Mouse (Mus musculus) erythroblast, embryonic 14.5 days (primary cell): ENCODE data around the gene Tspan11. TPM values are rescaled to one million over a fixed set of nuclear protein-coding genes. Genes with fewer than 3 reads are reported as not detected.

Source experiments
- H3K27me3 ChIP-seq: 2 replicates; pipeline ENCODE4 v1.6.1; 2012; ENCODE audit warnings: inconsistent platforms; ENCODE audit not compliant: control insufficient read depth
- H3K36me3 ChIP-seq: 2 replicates; pipeline ENCODE4 v1.6.1; 2012; ENCODE audit warnings: mild to moderate bottlenecking, inconsistent platforms; ENCODE audit not compliant: control insufficient read depth
- H3K4me1 ChIP-seq: 2 replicates; pipeline ENCODE4 v1.6.1; 2012; ENCODE audit warnings: inconsistent platforms; ENCODE audit not compliant: control insufficient read depth
- H3K4me3 ChIP-seq: replicated peaks from 2 replicates; pipeline ENCODE3; 2012; ENCODE audit warnings: moderate library complexity, mild to moderate bottlenecking, inconsistent platforms
- H3K9me3 ChIP-seq: 2 replicates; pipeline ENCODE4 v1.6.1; 2012; ENCODE audit warnings: low read length, inconsistent platforms, mixed read lengths; ENCODE audit not compliant: control insufficient read depth
- GATA1 ChIP-seq: IDR thresholded peaks from 2 replicates; pipeline ENCODE4 v1.6.1; 2012; ENCODE audit warnings: low read length, inconsistent platforms, mixed read lengths
- TAL1 ChIP-seq: IDR thresholded peaks from 3 replicates; pipeline ENCODE4 v1.6.1; 2012; ENCODE audit warnings: low read length, inconsistent platforms, mixed read lengths
- polyA plus RNA-seq: library from polyadenylated mRNA; stranded (reverse); fragments of >175 nt; gene quantifications from 2 replicates; pipeline ENCODE4 v1.2.3, GENCODE M21; 2012

Tspan11 gene
- polyA plus RNA-seq, 1 experiment = not detected

- no peaks in the 10 kb centered on the region for H3K27me3 ChIP-seq
- H3K36me3 ChIP-seq = no peaks in the 10 kb centered on the region
- no peaks in the 10 kb centered on the region for H3K4me1 ChIP-seq
- H3K4me3 ChIP-seq = no peak overlapping the region
- peaks cover 13% of the 10 kb centered on the region for H3K9me3 ChIP-seq
- TF ChIP-seq GATA1 (no peak), TAL1 (no peak)
Measured at GRCm38 (mm10) chr6:127871436-127871835, 16.0 kb upstream of the Tspan11 start.

GRCm38 (mm10) chr6:127872581-127872980 lies 14.8 kb upstream of the Tspan11 start:
- TF ChIP-seq GATA1 (no peak), TAL1 (no peak)
- no peaks in the 10 kb centered on the region for H3K36me3 ChIP-seq
- H3K4me3 ChIP-seq = no peak overlapping the region
- H3K4me1 ChIP-seq = no peaks in the 10 kb centered on the region
- peaks cover 13% of the 10 kb centered on the region for H3K9me3 ChIP-seq
- no peaks in the 10 kb centered on the region for H3K27me3 ChIP-seq

GRCm38 (mm10) chr6:127875883-127876282 lies 11.5 kb upstream of the Tspan11 start:
- H3K36me3 ChIP-seq = no peaks in the 10 kb centered on the region
- H3K27me3 ChIP-seq = no peaks in the 10 kb centered on the region
- H3K4me3 ChIP-seq = no peak overlapping the region
- no peaks in the 10 kb centered on the region for H3K4me1 ChIP-seq
- TF ChIP-seq TAL1 (no peak), GATA1 (no peak)
- peaks cover 23% of the 10 kb centered on the region for H3K9me3 ChIP-seq

- Histone ChIP-seq H3K36me3 (no peaks in the 10 kb centered on the region), H3K4me1 (no peaks in the 10 kb centered on the region), H3K4me3 (no peak overlapping the region), H3K9me3 (peaks cover 19% of the 10 kb centered on the region), H3K27me3 (no peaks in the 10 kb centered on the region)
- no peak for TF ChIP-seq GATA1
- no peak for TF ChIP-seq TAL1
Measured at GRCm38 (mm10) chr6:127876436-127876835, 11.0 kb upstream of the Tspan11 start.

GRCm38 (mm10) chr6:127877026-127877425 lies 10.4 kb upstream of the Tspan11 start:
- H3K4me1 ChIP-seq = no peaks in the 10 kb centered on the region
- H3K27me3 ChIP-seq = no peaks in the 10 kb centered on the region
- H3K36me3 ChIP-seq = no peaks in the 10 kb centered on the region
- H3K9me3 ChIP-seq = peaks cover 15% of the 10 kb centered on the region
- TF ChIP-seq GATA1 = no peak
- TF ChIP-seq TAL1 = no peak
- H3K4me3 ChIP-seq = no peak overlapping the region

GRCm38 (mm10) chr6:127879472-127879871 lies 7.9 kb upstream of the Tspan11 start:
- Histone ChIP-seq H3K9me3 (peaks cover 11% of the 10 kb centered on the region), H3K4me1 (no peaks in the 10 kb centered on the region), H3K4me3 (no peak overlapping the region), H3K36me3 (no peaks in the 10 kb centered on the region), H3K27me3 (no peaks in the 10 kb centered on the region)
- TF ChIP-seq GATA1 = no peak
- TF ChIP-seq TAL1 = no peak

GRCm38 (mm10) chr6:127886916-127887315 lies 473 bp upstream of the Tspan11 start:
- H3K4me1 ChIP-seq = no peaks in the 10 kb centered on the region
- TF ChIP-seq GATA1 (no peak), TAL1 (no peak)
- no peaks in the 10 kb centered on the region; the same call in 1 of the 2 replicates for H3K9me3 ChIP-seq
- H3K27me3 ChIP-seq = peaks cover 27% of the 10 kb centered on the region
- no peak overlapping the region for H3K4me3 ChIP-seq
- no peaks in the 10 kb centered on the region for H3K36me3 ChIP-seq

GRCm38 (mm10) chr6:127888581-127888980 lies 1.2 kb downstream of the Tspan11 start:
- Histone ChIP-seq H3K36me3 (no peaks in the 10 kb centered on the region), H3K4me3 (no peak overlapping the region), H3K27me3 (peaks cover 27% of the 10 kb centered on the region), H3K9me3 (no peaks in the 10 kb centered on the region; the same call in 1 of the 2 replicates), H3K4me1 (no peaks in the 10 kb centered on the region)
- no peak for TF ChIP-seq GATA1
- TF ChIP-seq TAL1 = no peak

- H3K9me3 ChIP-seq = no peaks in the 10 kb centered on the region; the same call in 1 of the 2 replicates
- no peaks in the 10 kb centered on the region for H3K4me1 ChIP-seq
- H3K36me3 ChIP-seq = no peaks in the 10 kb centered on the region
- H3K27me3 ChIP-seq = peaks cover 4% of the 10 kb centered on the region
- no peak overlapping the region for H3K4me3 ChIP-seq
- TF ChIP-seq TAL1 (no peak), GATA1 (no peak)
Measured at GRCm38 (mm10) chr6:127893611-127894010, 6.2 kb downstream of the Tspan11 start.

GRCm38 (mm10) chr6:127894999-127895398 lies 7.6 kb downstream of the Tspan11 start:
- H3K27me3 ChIP-seq = no peaks in the 10 kb centered on the region
- no peak for TF ChIP-seq GATA1
- no peaks in the 10 kb centered on the region for H3K4me1 ChIP-seq
- H3K36me3 ChIP-seq = no peaks in the 10 kb centered on the region
- H3K4me3 ChIP-seq = no peak overlapping the region
- H3K9me3 ChIP-seq = no peaks in the 10 kb centered on the region; the same call in 1 of the 2 replicates
